Mouse (Mus musculus): ENCODE measurements at regions not wholly inside any gene's neighbourhood (a gene's known extent, or its start where the extent isn't known, plus 50 kb on each side); places are given as distances from the start of the nearest gene placed in this dataset.
A peak's percentile ranks its signal among the peaks of the same experiment; 100 is the strongest.

DNA sequence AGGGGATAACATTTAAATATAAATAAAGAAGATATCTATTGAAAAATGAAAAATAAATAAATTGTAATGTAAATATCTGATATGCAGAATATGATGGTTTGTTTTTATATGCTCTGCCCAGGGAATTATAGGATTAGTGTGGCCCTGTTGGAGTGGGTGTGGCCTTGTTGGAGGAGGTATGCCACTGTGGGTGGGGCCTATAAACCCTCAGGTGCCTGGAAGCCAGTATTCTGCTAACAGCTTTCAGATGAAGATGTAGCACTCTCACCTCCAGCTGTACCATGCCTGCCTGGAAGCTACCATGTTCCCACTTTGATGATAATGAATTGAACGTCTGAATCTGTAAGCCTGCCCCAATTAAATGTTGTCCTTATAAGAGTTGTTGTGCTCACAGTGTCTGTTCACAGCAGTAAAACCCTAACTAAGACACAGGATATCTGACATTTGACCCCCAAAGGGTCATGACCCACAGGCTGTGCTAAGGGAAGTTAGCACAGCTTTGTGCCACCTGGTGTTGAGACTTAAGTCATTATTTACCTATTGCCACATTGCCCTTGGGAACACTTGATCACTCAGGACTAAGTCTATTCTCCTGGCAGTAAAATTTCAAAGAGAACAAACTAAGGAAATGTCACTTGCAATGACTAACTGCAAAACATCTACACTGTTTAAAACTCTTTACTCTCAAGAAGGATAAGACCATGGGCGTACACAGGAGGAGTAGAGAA lies 270.4 kb downstream of the Plk2 start:
- peak; percentile 69 for DNase-seq (ENCODE audit: extremely low spot score, low read depth, low spot score)

DNA sequence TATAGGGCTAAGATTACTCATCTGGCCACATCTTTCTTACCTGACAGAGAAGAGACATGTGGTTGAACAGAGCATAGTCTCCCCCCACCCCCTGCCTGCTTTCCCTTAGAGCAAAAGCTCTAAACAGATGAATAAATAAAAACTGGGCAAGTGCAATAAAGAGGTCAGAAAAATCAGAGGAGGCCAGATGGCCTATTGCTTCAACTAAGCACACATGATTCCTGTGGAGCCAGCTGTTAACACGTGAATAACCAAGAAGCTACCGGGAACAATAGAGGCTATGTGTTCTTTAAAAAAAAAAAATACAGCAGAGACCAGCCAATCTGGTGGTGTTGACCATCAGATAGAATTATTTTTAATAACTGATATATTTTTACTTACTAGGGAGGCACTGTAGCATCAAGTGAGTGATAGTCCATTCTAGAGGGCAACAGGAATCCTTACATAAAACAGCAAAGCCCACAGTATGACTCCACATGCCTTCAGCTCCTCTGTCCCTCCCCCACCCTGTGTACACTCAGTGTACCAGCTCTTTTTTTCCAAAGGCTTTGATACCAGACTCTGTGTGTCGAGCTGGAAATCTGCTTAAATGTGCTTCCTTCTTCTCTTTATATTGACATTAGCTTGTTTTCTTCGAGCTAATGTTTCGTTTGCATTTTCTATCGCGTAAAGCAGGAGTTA lies 272.6 kb downstream of the Plk2 start:
- no peak for DNase-seq (ENCODE audit: extremely low spot score, low read depth, low spot score)

DNA sequence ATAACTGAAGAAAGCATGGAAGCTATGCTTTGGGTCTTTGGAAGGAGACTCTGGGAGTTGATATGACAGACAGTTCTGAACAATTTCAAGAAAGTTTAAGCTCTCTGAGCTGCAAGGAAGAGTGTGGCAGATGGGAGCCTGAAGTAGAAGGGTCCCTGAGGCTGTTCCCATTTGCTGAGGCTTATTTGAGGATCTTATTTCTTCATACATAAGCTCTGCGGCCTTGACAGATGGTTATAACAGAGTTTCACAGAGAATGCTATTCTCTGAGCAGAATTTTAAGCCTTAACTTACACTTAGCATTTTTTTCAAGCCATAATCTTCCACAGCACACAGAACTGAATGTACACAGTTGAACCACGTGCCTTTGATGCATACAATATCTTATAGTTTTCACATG lies 278.7 kb downstream of the Plk2 start:
- no peak for DNase-seq (ENCODE audit: extremely low spot score, low read depth, low spot score)

DNA sequence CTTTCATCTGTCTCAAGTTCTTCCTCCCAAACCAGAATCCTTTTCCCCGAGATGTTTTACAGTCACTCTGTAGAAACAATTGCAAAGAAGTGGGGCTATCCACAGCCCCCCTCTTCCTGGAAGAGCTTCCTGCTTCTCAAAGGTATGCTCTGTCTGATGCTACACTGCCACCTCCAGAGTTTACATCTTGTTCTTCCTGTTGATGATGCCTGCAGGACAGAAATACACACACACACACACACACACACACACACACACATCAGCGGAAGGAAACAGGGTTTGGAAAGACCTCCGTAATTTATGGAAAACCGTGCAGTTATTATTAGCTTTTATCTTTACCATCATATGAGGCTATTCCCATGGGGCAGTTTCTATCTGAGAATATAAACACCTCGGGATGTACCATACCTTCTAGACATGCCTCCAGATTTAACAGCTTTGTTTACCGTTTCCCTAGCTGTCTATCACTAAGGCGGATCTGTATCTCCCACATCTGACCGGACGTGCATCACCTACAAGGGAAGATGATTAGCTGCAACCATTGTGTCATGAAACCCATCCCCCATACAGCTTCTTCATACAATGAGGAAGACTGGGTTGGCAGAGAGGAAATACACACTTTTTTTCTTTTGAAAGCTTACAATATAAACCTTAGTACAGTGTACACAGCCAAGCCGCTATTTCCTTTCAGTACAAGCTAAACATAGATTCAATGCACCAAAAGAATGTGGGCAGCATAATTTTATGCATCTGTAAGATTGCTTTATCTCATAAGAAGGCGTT lies 288.6 kb downstream of the Plk2 start:
- no peak for DNase-seq (ENCODE audit: extremely low spot score, low read depth, low spot score)

DNA sequence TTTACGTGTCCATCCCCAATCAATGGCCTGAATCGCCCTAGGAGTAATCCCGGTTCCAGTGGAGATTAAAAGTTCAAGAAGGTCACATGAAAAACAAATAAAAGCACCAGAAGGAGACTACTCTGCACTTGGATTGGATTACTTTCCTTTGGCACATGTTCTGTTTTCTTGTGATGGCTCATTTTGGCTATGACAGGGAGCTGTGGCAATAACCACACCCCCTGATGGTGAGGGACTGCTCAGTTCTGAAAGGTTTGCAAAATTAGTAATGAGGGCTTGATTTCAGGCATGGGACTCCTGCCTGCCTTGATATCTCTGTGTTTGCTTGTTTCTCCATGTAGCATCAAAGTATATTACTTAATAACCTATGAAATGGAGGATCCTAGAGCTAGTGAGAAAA lies 293.9 kb downstream of the Plk2 start:
- DNase-seq (ENCODE audit: extremely low spot score, low read depth, low spot score), result no peak

DNA sequence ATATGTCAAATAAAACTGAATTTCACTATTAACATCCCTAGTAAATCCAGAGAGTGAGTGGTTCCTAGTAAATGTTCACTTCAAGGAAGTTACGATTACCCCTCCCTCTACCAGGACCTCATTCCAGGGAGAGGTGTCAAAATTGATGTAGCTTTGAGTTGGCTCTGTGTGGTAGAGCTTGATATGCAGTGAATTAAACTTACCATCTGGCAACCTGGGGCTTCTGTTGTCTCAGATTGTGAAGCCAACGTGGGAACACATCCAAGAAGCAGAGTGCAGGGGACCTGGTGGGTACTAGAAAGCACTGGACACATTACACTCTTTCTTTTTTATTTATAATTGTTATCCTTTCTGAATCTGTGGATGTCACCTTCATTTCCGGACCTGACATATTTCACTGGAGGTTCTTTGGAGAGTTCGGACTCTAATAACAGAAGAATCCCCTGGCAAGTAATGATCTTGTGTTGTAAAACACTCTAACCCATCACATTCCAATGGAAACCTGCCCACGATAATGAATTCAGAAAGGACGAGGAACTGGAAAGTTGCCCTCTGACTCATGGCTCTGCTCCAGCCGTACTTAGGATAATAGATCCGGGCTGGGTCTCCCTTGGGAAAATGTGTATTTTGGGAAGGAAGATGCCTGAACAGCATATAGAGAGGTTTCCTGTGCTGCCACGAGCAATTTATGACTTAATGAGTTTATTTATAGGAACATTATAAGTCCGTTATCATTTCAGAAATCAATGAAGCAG lies 295.8 kb downstream of the Plk2 start:
- DNase-seq (ENCODE audit: extremely low spot score, low read depth, low spot score), result no peak

DNA sequence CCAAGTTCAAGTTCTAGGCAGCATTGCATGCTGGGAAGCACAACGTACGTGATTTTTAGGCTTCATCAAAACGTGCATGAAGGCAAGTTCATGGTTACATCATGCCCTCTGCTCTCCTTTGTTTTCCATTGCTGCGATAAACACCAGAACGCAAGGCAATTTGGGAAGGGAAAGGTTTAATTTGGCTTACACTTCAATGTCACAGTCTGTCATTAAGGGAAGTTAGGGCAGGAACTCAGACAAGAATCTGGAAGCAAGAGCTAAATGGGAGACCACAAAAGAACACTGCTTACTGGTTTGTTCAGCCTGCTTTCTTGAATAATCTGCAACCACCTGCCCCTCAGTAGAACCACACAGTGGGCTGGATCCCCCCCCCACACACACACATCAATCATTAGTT lies 297.9 kb downstream of the Plk2 start:
- no peak for DNase-seq (ENCODE audit: extremely low spot score, low read depth, low spot score)

DNA sequence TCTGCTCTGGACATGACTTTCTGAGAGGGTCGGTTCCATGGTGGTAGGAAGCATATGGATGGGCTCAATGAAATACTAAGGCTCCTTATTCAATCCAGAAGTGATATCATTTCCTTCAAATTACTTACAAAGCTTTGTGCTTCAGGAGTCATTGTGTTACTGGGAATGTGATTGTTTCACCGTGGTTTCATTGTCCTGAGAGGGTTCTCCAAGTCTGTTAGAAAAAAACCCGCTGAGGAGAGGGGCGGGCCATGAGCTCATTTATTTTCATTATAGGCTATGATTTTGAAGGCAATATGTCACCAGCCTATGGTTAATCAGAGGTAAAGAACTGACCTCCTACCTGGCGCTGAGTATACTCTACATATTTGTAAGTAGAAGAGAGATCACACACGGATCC lies 300.0 kb downstream of the Plk2 start:
- no peak for DNase-seq (ENCODE audit: extremely low spot score, low read depth, low spot score)

DNA sequence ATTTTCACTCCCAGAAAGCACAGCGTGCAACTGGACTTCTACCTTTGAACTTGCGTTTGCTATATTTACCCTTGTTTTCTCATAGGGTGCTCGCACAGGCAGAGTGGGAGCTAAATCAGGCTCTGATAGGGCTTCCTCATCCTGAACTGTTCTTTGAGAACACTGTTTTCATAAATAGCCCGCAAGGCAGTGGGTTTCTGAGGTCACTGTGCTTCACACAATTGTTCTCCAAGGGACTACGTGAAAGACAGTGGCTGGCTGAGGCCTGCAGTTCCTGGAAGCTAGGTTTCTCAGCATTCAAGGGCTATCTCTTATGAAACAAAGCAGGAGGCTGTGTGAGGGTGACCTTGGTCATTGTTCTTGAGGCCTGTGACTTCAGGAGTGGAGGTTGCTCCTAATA lies 301.7 kb downstream of the Plk2 start:
- DNase-seq (ENCODE audit: extremely low spot score, low read depth, low spot score), result no peak

DNA sequence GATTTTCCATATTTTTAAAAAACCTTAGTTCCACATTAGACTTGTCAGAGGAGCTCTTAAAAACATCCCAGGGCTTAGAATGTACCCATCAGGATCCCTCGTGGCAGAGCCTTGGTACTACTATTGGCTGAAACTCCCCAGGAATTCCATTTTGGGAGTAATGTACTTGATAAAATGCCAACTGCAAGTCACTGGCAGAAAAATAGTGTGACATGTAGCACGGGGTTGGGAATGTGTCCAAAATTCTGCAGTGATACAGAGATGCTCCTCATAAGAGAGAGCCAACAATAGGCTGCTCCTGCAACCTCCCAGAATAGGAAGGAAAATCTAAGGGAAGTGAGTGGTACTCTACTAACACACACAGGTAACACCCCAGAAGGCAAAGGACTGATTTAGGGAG lies 309.4 kb downstream of the Plk2 start:
- no peak for DNase-seq (ENCODE audit: extremely low spot score, low read depth, low spot score)

DNA sequence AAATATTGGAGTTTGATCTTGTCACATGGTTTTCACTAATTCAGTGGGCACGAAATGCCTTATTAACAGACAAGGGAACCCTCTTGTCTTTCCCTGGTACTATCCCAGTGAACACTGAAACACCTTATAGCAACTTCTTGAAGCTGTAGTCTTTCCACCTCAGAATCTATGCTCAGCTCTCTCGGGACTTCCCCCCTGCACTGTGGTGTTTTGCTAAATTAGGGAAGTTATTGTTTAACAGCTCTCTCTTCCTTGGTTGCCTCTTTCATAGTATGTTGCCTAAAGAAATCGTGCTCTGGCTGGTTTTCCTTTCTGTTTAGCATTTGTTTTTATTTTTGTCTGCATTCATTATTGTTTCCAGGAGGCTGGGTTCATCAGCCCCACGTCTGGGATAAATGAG lies 316.0 kb downstream of the Plk2 start:
- no peak for DNase-seq (ENCODE audit: extremely low spot score, low read depth, low spot score)

DNA sequence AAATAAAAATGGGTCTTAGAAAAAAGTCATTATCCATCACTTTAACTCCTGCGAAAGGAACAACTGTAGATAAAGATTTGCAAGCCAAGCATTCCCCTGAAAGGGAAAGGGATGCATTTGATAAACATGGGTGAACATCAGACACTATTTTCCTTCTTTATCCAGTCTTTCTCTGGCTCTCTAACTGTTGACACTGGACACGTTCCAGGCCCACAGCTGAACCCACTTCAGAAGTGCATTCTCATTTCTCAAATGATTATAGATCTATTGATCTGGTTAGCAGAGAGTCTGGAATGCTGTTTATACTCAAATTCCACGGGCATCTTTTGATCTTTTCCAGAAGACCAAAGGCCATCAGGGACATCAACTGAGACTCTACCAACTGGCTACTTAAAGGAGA lies 317.7 kb downstream of the Plk2 start:
- DNase-seq (ENCODE audit: extremely low spot score, low read depth, low spot score), result no peak

DNA sequence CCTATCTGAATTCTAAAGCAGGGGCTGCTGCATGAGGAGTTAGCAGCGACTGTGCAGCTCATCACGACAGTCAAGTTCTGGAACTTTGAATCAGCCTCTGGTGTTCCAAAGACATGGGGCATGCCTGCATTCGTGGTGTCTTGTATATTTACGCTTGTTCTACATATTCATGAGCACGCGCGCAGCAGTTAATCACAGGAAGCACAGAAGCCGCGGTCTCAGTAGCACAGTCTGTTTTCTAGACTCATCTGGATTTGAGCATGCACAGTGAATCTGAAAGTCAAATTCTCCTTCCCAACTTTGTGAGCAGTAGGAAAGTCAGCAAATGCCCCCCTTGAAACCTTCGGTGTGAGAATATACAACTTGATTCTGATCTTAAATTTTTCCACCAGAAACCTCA lies 327.3 kb downstream of the Plk2 start:
- no peak for DNase-seq (ENCODE audit: extremely low spot score, low read depth, low spot score)

DNA sequence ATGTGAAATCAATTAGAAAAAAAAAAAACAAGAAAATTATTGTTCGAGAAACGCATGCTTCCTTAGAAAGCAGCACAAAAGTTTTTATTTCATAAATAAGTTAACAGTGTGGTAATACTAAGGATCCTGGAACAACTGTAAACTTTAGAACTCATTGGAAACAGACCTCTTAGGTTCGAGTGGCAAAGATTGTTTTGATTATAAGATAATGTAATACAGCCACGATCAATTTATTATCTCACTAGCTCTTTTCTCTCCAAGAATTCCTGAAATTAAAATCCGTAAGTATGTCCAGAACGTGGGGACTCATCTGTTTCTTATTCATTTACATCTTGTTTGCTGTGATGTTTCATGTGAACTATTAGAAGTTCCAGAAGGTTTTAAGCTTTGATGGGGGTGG lies 327.9 kb downstream of the Plk2 start:
- DNase-seq (ENCODE audit: extremely low spot score, low read depth, low spot score), result no peak

DNA sequence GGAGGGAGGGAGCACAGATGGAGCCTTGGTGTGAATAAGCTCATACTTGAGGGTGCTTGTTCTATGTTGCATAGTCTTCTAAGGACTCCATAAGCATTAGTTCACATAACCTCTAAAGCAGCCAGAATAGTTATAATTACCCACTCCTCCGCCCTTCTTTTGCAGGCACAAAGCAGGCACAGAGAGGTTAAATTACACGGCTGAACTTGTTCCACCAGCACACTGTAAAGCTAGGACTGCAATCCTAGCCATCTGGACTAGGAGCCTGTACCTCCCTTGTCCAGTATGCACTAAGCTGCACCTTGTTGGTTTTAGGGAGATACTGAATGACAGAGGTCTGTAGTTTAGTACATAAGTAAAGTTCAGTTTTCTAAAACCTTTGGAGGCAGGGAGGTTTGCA lies 330.0 kb downstream of the Plk2 start:
- no peak for DNase-seq (ENCODE audit: extremely low spot score, low read depth, low spot score)

DNA sequence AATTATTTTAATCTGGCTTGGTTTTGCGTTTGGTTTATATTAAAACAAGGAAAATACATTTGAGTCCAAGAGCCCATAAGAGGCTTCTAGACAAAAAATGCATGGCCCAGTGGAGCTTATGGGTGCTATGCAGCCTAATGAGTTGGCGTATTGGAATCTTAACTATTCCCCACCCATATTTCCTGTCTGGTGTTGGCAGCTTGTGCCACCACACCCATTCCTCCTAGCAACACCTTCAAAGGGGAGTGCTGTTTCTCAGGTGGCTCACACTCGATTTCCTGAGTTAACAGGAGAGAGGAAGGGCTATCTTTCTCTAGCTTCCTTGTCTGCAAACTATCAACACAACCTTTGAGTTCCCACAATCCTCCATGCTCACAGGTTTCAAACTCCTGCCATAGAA lies 331.0 kb downstream of the Plk2 start:
- no peak for DNase-seq (ENCODE audit: extremely low spot score, low read depth, low spot score)

DNA sequence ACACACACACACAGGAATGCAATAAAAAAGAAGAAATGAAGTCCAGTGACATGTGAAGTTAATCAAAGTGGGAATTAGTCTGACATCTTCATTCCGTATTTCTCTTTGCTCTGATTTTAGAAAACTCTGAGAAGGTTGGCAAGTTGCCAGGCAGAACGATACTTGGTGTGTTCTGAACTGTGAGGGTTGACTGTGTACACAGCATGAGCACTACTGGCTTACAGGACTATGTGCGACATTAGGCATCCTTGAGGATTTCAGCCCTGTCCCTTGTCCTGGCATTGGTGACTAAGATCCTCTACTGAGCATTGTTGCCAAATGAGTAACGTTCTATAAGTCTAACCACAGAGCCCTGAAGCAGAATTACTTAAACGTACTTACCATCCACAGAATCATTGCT lies 340.7 kb downstream of the Plk2 start:
- no peak for DNase-seq (ENCODE audit: extremely low spot score, low read depth, low spot score)

DNA sequence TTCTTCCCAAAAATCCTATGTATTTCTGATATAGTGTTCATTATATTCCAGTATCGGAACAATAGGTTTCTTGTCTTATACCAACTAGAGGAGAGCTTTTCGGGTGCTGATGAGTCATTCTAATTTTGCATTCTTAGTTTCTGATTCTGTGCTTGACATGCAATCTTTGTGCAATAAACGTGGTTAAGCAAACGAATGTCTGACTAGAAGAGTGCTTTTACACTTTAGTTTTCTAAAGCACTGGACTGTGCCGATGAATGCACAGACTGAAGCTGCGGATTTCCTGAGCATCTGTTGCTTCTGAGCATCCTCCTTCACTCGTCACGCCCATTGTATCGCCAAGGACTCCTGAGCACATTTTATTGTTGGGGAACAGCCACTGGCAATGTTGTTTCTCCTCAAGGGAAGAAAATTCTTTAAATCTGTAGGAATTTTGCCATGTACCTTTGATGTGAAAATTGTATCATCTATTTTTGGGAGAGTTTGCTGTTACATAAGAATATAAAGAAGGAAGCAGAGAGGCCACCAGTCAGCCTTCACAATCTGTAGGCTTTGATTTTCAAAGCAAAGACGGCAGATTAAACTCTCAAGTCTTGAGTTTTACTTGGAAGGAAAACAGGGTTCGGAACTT lies 346.8 kb downstream of the Plk2 start:
- DNase-seq (ENCODE audit: extremely low spot score, low read depth, low spot score), result no peak

DNA sequence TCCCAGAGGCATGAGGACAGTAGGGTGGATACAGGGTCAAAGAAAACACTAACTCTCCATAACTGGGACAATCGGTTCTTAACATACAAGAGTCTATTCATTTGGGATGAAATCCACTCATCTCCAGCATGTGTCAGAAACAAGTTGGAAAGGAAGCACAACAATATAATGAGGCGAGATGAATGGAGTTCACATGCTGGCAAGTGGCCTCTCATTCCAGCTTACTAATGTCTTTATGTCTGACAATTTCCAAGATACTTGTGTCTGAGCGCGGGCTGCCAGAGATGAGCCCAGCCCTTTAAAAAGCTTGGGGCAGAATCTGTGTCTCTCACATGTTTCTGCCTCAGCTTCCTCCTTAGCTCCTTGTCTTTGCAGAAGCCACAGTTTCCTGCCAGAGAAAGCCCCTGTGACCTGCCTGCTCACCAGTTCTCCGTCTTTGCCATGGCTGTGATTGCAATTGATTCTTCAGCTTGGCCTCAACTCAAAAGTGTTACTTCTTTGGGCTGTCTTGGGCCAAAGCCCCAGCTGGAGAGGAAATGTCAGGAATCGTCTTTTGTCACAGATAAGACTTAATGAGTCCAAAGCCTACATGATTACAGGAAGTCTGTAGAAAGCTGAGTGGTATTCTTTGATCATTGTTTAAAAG lies 352.5 kb downstream of the Plk2 start:
- no peak for DNase-seq (ENCODE audit: extremely low spot score, low read depth, low spot score)

DNA sequence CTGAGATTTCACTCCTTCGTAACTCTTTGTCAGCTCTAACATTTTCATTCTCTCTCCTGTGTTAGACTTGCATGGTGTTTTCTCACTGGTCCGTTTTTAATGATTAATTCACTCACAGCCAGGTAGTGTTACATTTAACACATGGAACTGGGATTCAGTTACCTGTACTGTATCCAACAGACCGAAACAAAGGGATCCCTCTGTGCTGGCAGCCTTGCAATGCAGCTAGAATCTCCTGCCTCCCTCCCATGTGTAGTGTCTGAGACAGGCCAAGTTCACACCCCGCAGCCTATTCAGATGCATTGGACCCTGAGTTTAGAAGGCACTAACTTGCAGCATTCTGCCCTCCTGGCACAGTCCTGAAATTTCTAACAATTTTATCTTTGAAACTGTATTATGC lies 357.9 kb downstream of the Plk2 start:
- no peak for DNase-seq (ENCODE audit: extremely low spot score, low read depth, low spot score)

DNA sequence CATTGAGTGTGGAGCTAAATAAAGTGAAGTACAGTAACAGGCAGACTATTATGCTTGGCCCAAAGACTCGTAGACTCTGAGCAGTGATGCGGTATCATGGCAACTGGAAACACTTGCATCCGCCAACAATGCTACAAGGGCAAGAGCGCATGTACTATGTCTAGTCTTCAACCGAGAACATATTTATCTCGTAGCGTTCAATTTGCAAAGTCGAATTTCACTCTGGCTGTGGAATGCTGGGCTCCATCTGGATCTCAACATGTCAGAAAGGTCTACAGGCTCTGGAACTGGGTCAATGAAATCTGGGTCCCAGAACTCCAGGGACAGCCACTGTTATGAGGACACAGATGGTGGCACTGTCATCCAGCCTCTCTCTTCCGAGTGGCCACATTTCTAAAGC lies 359.7 kb downstream of the Plk2 start:
- no peak for DNase-seq (ENCODE audit: extremely low spot score, low read depth, low spot score)

Measured in hindlimb bud, embryonic 11.5 days (tissue).